Mouse (Mus musculus): ENCODE data around the gene Krt73. TPM values are rescaled to one million over a fixed set of nuclear protein-coding genes. Genes with fewer than 3 reads are reported as not detected.

Gene Krt73
- polyA plus RNA-seq, 1 experiment from 2014 or later = not detected

- Histone ChIP-seq H3K9me3 (ENCODE audit: low read length) (no peaks in the 10 kb centered on the region), H3K36me3 (ENCODE audit: insufficient read depth, low read length) (no peaks in the 10 kb centered on the region), H3K9ac (replicated peaks; ENCODE audit: low read depth) (no peak overlapping the region), H3K4me2 (replicated peaks; ENCODE audit: low read depth, low read length) (no peak overlapping the region), H3K27me3 (replicated peaks; ENCODE audit: insufficient read depth, low read length) (no peaks in the 10 kb centered on the region), H3K4me1 (ENCODE audit: insufficient read depth, low read depth, low read length) (no peaks in the 10 kb centered on the region), H3K27ac (ENCODE audit: low read length) (no peak overlapping the region), H3K4me3 (ENCODE audit: low read depth, low read length) (no peak overlapping the region)
- TF ChIP-seq CTCF (IDR thresholded peaks at IDR 0.05) (no peak), EP300 (IDR thresholded peaks at IDR 0.05) (no peak)
- no peak for ATAC-seq
- no peak for DNase-seq (ENCODE audit: low spot score)
- 70% methylated on average over 5 of the region's 5 CpGs for WGBS
These were observed 27.3 kb upstream of the Krt73 start for GRCm38 (mm10) chr15:101829441-101829840.

- TF ChIP-seq EP300 (IDR thresholded peaks at IDR 0.05) (no peak), CTCF (IDR thresholded peaks at IDR 0.05) (no peak)
- 19% methylated on average over 3 of the region's 3 CpGs for WGBS
- ATAC-seq (no peak), DNase-seq (ENCODE audit: low spot score) (no peak)
- Histone ChIP-seq H3K4me1 (ENCODE audit: insufficient read depth, low read depth, low read length) (no peaks in the 10 kb centered on the region), H3K4me2 (replicated peaks; ENCODE audit: low read depth, low read length) (no peak overlapping the region), H3K9me3 (ENCODE audit: low read length) (no peaks in the 10 kb centered on the region), H3K27me3 (replicated peaks; ENCODE audit: insufficient read depth, low read length) (no peaks in the 10 kb centered on the region), H3K4me3 (ENCODE audit: low read depth, low read length) (no peak overlapping the region), H3K36me3 (ENCODE audit: insufficient read depth, low read length) (no peaks in the 10 kb centered on the region), H3K9ac (replicated peaks; ENCODE audit: low read depth) (no peak overlapping the region), H3K27ac (ENCODE audit: low read length) (no peak overlapping the region)
These were observed 19.6 kb upstream of the Krt73 start for GRCm38 (mm10) chr15:101821786-101822185.

GRCm38 (mm10) chr15:101817875-101818274 is 15.7 kb upstream of the Krt73 start, which contains the start of gene Krt2:
Gene Krt2, minus strand, starts transcription at chr15:101818169.
- WGBS = 72% methylated on average over 16 of the region's 16 CpGs
- Histone ChIP-seq H3K4me3 (ENCODE audit: low read depth, low read length) (no peak within 1 kb of the TSS), H3K27me3 (replicated peaks; ENCODE audit: insufficient read depth, low read length) (no peaks in the 10 kb centered on the region), H3K4me2 (replicated peaks; ENCODE audit: low read depth, low read length) (no peak within 1 kb of the TSS), H3K27ac (ENCODE audit: low read length) (no peak within 1 kb of the TSS), H3K36me3 (ENCODE audit: insufficient read depth, low read length) (no peaks in the 10 kb centered on the region), H3K9ac (replicated peaks; ENCODE audit: low read depth) (no peak within 1 kb of the TSS), H3K9me3 (ENCODE audit: low read length) (no peaks in the 10 kb centered on the region), H3K4me1 (ENCODE audit: insufficient read depth, low read depth, low read length) (no peaks in the 10 kb centered on the region)
- no peak for DNase-seq (ENCODE audit: low spot score)
- no peak for TF ChIP-seq CTCF (IDR thresholded peaks at IDR 0.05)
- ATAC-seq = no peak

GRCm38 (mm10) chr15:101803052-101803822 is 1.1 kb upstream of the Krt73 start:
- ATAC-seq = no peak
- no peaks in the 10 kb centered on the region for H3K27me3 ChIP-seq (replicated peaks; ENCODE audit: insufficient read depth, low read length)
- no peak for TF ChIP-seq CTCF (IDR thresholded peaks at IDR 0.05)
- TF ChIP-seq EP300 (IDR thresholded peaks at IDR 0.05) = no peak
- H3K9me3 ChIP-seq (ENCODE audit: low read length) = no peaks in the 10 kb centered on the region
- no peak for DNase-seq (ENCODE audit: low spot score)
- no peak overlapping the region for H3K4me2 ChIP-seq (replicated peaks; ENCODE audit: low read depth, low read length)
- no peak overlapping the region for H3K4me3 ChIP-seq (ENCODE audit: low read depth, low read length)
- H3K36me3 ChIP-seq (ENCODE audit: insufficient read depth, low read length) = no peaks in the 10 kb centered on the region
- H3K4me1 ChIP-seq (ENCODE audit: insufficient read depth, low read depth, low read length) = no peaks in the 10 kb centered on the region
- 75% methylated on average over 11 of the region's 11 CpGs for WGBS
- H3K27ac ChIP-seq (ENCODE audit: low read length) = no peak overlapping the region
- no peak overlapping the region for H3K9ac ChIP-seq (replicated peaks; ENCODE audit: low read depth)

GRCm38 (mm10) chr15:101790867-101791266 is 11.3 kb downstream of the Krt73 start:
- DNase-seq (ENCODE audit: low spot score) = no peak
- Histone ChIP-seq H3K9me3 (ENCODE audit: low read length) (no peaks in the 10 kb centered on the region), H3K4me3 (ENCODE audit: low read depth, low read length) (no peak overlapping the region), H3K27ac (ENCODE audit: low read length) (no peak overlapping the region), H3K27me3 (replicated peaks; ENCODE audit: insufficient read depth, low read length) (no peaks in the 10 kb centered on the region), H3K9ac (replicated peaks; ENCODE audit: low read depth) (no peak overlapping the region), H3K36me3 (ENCODE audit: insufficient read depth, low read length) (no peaks in the 10 kb centered on the region), H3K4me2 (replicated peaks; ENCODE audit: low read depth, low read length) (no peak overlapping the region), H3K4me1 (ENCODE audit: insufficient read depth, low read depth, low read length) (no peaks in the 10 kb centered on the region)
- WGBS = 11% methylated on average over 3 of the region's 3 CpGs
- no peak for TF ChIP-seq EP300 (IDR thresholded peaks at IDR 0.05)
- no peak for TF ChIP-seq CTCF (IDR thresholded peaks at IDR 0.05)
- no peak for ATAC-seq

- Histone ChIP-seq H3K9me3 (ENCODE audit: low read length) (no peaks in the 10 kb centered on the region), H3K27me3 (replicated peaks; ENCODE audit: insufficient read depth, low read length) (no peaks in the 10 kb centered on the region), H3K4me2 (replicated peaks; ENCODE audit: low read depth, low read length) (no peak within 1 kb of the TSS), H3K27ac (ENCODE audit: low read length) (no peak within 1 kb of the TSS), H3K4me3 (ENCODE audit: low read depth, low read length) (no peak within 1 kb of the TSS), H3K4me1 (ENCODE audit: insufficient read depth, low read depth, low read length) (no peaks in the 10 kb centered on the region), H3K9ac (replicated peaks; ENCODE audit: low read depth) (no peak within 1 kb of the TSS), H3K36me3 (ENCODE audit: insufficient read depth, low read length) (no peaks in the 10 kb centered on the region)
- ATAC-seq (no peak), DNase-seq (ENCODE audit: low spot score) (no peak)
- 89% methylated on average over 18 of the region's 18 CpGs for WGBS
- no peak for TF ChIP-seq EP300 (IDR thresholded peaks at IDR 0.05)
- no peak for TF ChIP-seq CTCF (IDR thresholded peaks at IDR 0.05)
These were observed 15.8 kb downstream of the Krt73 start, which contains the start of gene Krt72 for GRCm38 (mm10) chr15:101786360-101786759. Gene Krt72, minus strand, starts transcription at chr15:101786460.
